Mouse (Mus musculus): Measurements from ENCODE around the gene Mrln. TPM values are rescaled to one million over a fixed set of nuclear protein-coding genes. Genes with fewer than 3 reads are reported as not detected.

Gene Mrln
- polyA plus RNA-seq, 1 experiment from 2014 or later = not detected

GRCm38 (mm10) chr10:70173314-70173713, 31.1 kb upstream of the Mrln start:
- Histone ChIP-seq H3K27me3 (no peaks in the 10 kb centered on the region), H3K36me3 (peaks cover 40% of the 10 kb centered on the region), H3K9me3 (no peaks in the 10 kb centered on the region), H3K9ac (no peak overlapping the region), H3K4me2 (no peak overlapping the region), H3K27ac (no peak overlapping the region), H3K4me3 (no peak overlapping the region), H3K4me1 (no peaks in the 10 kb centered on the region)
- ATAC-seq (ENCODE audit: borderline replicate concordance, extremely low read depth, low FRiP score, low TSS enrichment) = no peak
- whole genome bisulfite sequencing = 52% methylated on average over 3 of the region's 3 CpGs

- H3K9me3 ChIP-seq = no peaks in the 10 kb centered on the region
- no peak for ATAC-seq (ENCODE audit: borderline replicate concordance, extremely low read depth, low FRiP score, low TSS enrichment)
- peaks cover 34% of the 10 kb centered on the region for H3K36me3 ChIP-seq
- WGBS = 64% methylated on average over 16 of the region's 16 CpGs
- no peak overlapping the region for H3K4me3 ChIP-seq
- H3K27me3 ChIP-seq = no peaks in the 10 kb centered on the region
- no peak overlapping the region for H3K27ac ChIP-seq
- H3K4me2 ChIP-seq = no peak overlapping the region
- H3K4me1 ChIP-seq = peaks cover 5% of the 10 kb centered on the region
- H3K9ac ChIP-seq = no peak overlapping the region
These were observed 29.8 kb upstream of the Mrln start for GRCm38 (mm10) chr10:70174494-70175190.

GRCm38 (mm10) chr10:70180727-70181126, 23.7 kb upstream of the Mrln start:
- Histone ChIP-seq H3K4me2 (no peak overlapping the region), H3K27ac (no peak overlapping the region), H3K4me1 (peaks cover 28% of the 10 kb centered on the region), H3K4me3 (no peak overlapping the region), H3K36me3 (peaks cover 11% of the 10 kb centered on the region; the same call in 1 of the 2 replicates), H3K27me3 (no peaks in the 10 kb centered on the region), H3K9me3 (no peaks in the 10 kb centered on the region), H3K9ac (no peak overlapping the region)
- ATAC-seq (ENCODE audit: borderline replicate concordance, extremely low read depth, low FRiP score, low TSS enrichment) = no peak
- WGBS = 79% methylated on average over 9 of the region's 9 CpGs

GRCm38 (mm10) chr10:70181279-70181972, 23.0 kb upstream of the Mrln start:
- Histone ChIP-seq H3K4me2 (no peak overlapping the region), H3K4me1 (peaks cover 28% of the 10 kb centered on the region), H3K4me3 (no peak overlapping the region), H3K9ac (no peak overlapping the region), H3K36me3 (peaks cover 8% of the 10 kb centered on the region; the same call in 1 of the 2 replicates), H3K27ac (no peak overlapping the region), H3K27me3 (no peaks in the 10 kb centered on the region), H3K9me3 (no peaks in the 10 kb centered on the region)
- 61% methylated on average over 11 of the region's 11 CpGs for WGBS
- ATAC-seq (ENCODE audit: borderline replicate concordance, extremely low read depth, low FRiP score, low TSS enrichment) = peak; percentile 62; the same call in 1 of the 2 replicates

GRCm38 (mm10) chr10:70183210-70184080, 21.0 kb upstream of the Mrln start:
- Histone ChIP-seq H3K36me3 (peaks cover 7% of the 10 kb centered on the region), H3K4me2 (no peak overlapping the region), H3K9ac (no peak overlapping the region), H3K4me3 (no peak overlapping the region), H3K4me1 (peaks cover 28% of the 10 kb centered on the region), H3K27ac (peak overlapping the region; percentile 33; the same call in 1 of the 2 replicates), H3K27me3 (no peaks in the 10 kb centered on the region), H3K9me3 (no peaks in the 10 kb centered on the region)
- WGBS = 59% methylated on average over 15 of the region's 15 CpGs
- peak; percentile 40; the same call in 1 of the 2 replicates for ATAC-seq (ENCODE audit: borderline replicate concordance, extremely low read depth, low FRiP score, low TSS enrichment)

- whole genome bisulfite sequencing = 63% methylated on average over 9 of the region's 9 CpGs
- Histone ChIP-seq H3K36me3 (peaks cover 21% of the 10 kb centered on the region), H3K27me3 (no peaks in the 10 kb centered on the region), H3K4me1 (peaks cover 14% of the 10 kb centered on the region), H3K4me2 (no peak overlapping the region), H3K9me3 (no peaks in the 10 kb centered on the region), H3K9ac (no peak overlapping the region), H3K27ac (no peak overlapping the region), H3K4me3 (no peak overlapping the region)
- no peak for ATAC-seq (ENCODE audit: borderline replicate concordance, extremely low read depth, low FRiP score, low TSS enrichment)
These were observed 18.3 kb upstream of the Mrln start for GRCm38 (mm10) chr10:70186136-70186535.

- WGBS = 86% methylated on average over 7 of the region's 7 CpGs
- peaks cover 10% of the 10 kb centered on the region for H3K4me1 ChIP-seq
- no peak overlapping the region for H3K9ac ChIP-seq
- no peak overlapping the region for H3K4me2 ChIP-seq
- H3K36me3 ChIP-seq = peaks cover 21% of the 10 kb centered on the region
- ATAC-seq (ENCODE audit: borderline replicate concordance, extremely low read depth, low FRiP score, low TSS enrichment) = no peak
- H3K27me3 ChIP-seq = no peaks in the 10 kb centered on the region
- no peak overlapping the region for H3K4me3 ChIP-seq
- H3K9me3 ChIP-seq = no peaks in the 10 kb centered on the region
- no peak overlapping the region for H3K27ac ChIP-seq
These were observed 17.9 kb upstream of the Mrln start for GRCm38 (mm10) chr10:70186586-70186985.

GRCm38 (mm10) chr10:70189864-70190263, 14.6 kb upstream of the Mrln start:
- 80% methylated on average over 13 of the region's 13 CpGs for WGBS
- no peak overlapping the region for H3K4me3 ChIP-seq
- H3K4me1 ChIP-seq = no peaks in the 10 kb centered on the region
- H3K4me2 ChIP-seq = no peak overlapping the region
- H3K27ac ChIP-seq = no peak overlapping the region
- H3K9me3 ChIP-seq = no peaks in the 10 kb centered on the region
- no peak overlapping the region for H3K9ac ChIP-seq
- ATAC-seq (ENCODE audit: borderline replicate concordance, extremely low read depth, low FRiP score, low TSS enrichment) = no peak
- peaks cover 29% of the 10 kb centered on the region for H3K36me3 ChIP-seq
- H3K27me3 ChIP-seq = no peaks in the 10 kb centered on the region

- Histone ChIP-seq H3K4me1 (peaks cover 9% of the 10 kb centered on the region; the same call in 1 of the 2 replicates), H3K27me3 (no peaks in the 10 kb centered on the region), H3K27ac (no peak overlapping the region), H3K4me2 (no peak overlapping the region), H3K9me3 (no peaks in the 10 kb centered on the region), H3K36me3 (peaks cover 13% of the 10 kb centered on the region), H3K4me3 (no peak overlapping the region), H3K9ac (no peak overlapping the region)
- no peak for ATAC-seq (ENCODE audit: borderline replicate concordance, extremely low read depth, low FRiP score, low TSS enrichment)
- WGBS = 62% methylated on average over 9 of the region's 9 CpGs
These were observed 10.2 kb upstream of the Mrln start for GRCm38 (mm10) chr10:70194283-70194682.

GRCm38 (mm10) chr10:70195279-70195678, 9.2 kb upstream of the Mrln start:
- WGBS = 65% methylated on average over 7 of the region's 7 CpGs
- H3K4me3 ChIP-seq = no peak overlapping the region
- no peak overlapping the region for H3K27ac ChIP-seq
- H3K9me3 ChIP-seq = no peaks in the 10 kb centered on the region
- no peaks in the 10 kb centered on the region for H3K27me3 ChIP-seq
- peaks cover 9% of the 10 kb centered on the region; the same call in 1 of the 2 replicates for H3K4me1 ChIP-seq
- no peak overlapping the region for H3K9ac ChIP-seq
- ATAC-seq (ENCODE audit: borderline replicate concordance, extremely low read depth, low FRiP score, low TSS enrichment) = no peak
- H3K36me3 ChIP-seq = peaks cover 8% of the 10 kb centered on the region; the same call in 1 of the 2 replicates
- H3K4me2 ChIP-seq = no peak overlapping the region

GRCm38 (mm10) chr10:70195786-70196185, 8.7 kb upstream of the Mrln start:
- ATAC-seq (ENCODE audit: borderline replicate concordance, extremely low read depth, low FRiP score, low TSS enrichment) = 0 out of 2 replicates have a peak, but pooled peaks have one; percentile 47
- WGBS = 45% methylated on average over 7 of the region's 7 CpGs

More at GRCm38 (mm10) chr10:70195786-70196185, 8.7 kb upstream of the Mrln start:
- Histone ChIP-seq H3K9me3 (no peaks in the 10 kb centered on the region), H3K4me3 (no peak overlapping the region), H3K9ac (no peak overlapping the region), H3K27me3 (no peaks in the 10 kb centered on the region), H3K27ac (no peak overlapping the region), H3K4me2 (no peak overlapping the region), H3K4me1 (peaks cover 9% of the 10 kb centered on the region; the same call in 1 of the 2 replicates), H3K36me3 (peaks cover 8% of the 10 kb centered on the region; the same call in 1 of the 2 replicates)
